Mouse (Mus musculus) forebrain, embryonic 15.5 days (tissue): ENCODE results near the gene Itsn1. TPM values are rescaled to one million over a fixed set of nuclear protein-coding genes. Genes with fewer than 3 reads are reported as not detected.

Experiments
- ATAC-seq: fragments of 200-750 bp; cut with Nextera tagmentation; replicated peaks from 2 replicates; pipeline ENCODE4 v1.8.0; 2017; ENCODE audit warnings: mild to moderate bottlenecking, moderate TSS enrichment, moderate library complexity
- H3K27ac ChIP-seq: fragments of 300-500 bp; sonication (generic); replicated peaks from 2 replicates; pipeline ENCODE4 v1.5.1; 2015; ENCODE audit warnings: mild to moderate bottlenecking, inconsistent platforms
- H3K27me3 ChIP-seq: fragments of 300-500 bp; sonication (generic); 2 replicates; pipeline ENCODE4 v1.6.1; 2015; ENCODE audit warnings: inconsistent platforms
- H3K36me3 ChIP-seq: fragments of 300-500 bp; sonication (generic); 2 replicates; pipeline ENCODE4 v1.6.1; 2015; ENCODE audit warnings: mild to moderate bottlenecking, inconsistent platforms
- H3K4me1 ChIP-seq: fragments of 300-500 bp; sonication (generic); 2 replicates; pipeline ENCODE4 v1.6.1; 2015; ENCODE audit warnings: inconsistent platforms
- H3K4me2 ChIP-seq: fragments of 300-500 bp; sonication (generic); replicated peaks from 2 replicates; pipeline ENCODE4 v1.6.1; 2015; ENCODE audit warnings: mild to moderate bottlenecking, inconsistent platforms
- H3K4me3 ChIP-seq: fragments of 300-500 bp; sonication (generic); 2 replicates; pipeline ENCODE4 v1.5.1; 2015; ENCODE audit warnings: mild to moderate bottlenecking, inconsistent platforms
- H3K9ac ChIP-seq: fragments of 300-500 bp; sonication (generic); replicated peaks from 2 replicates; pipeline ENCODE4 v1.6.1; 2015; ENCODE audit warnings: mild to moderate bottlenecking, inconsistent platforms
- H3K9me3 ChIP-seq: fragments of 300-500 bp; sonication (generic); 2 replicates; pipeline ENCODE4 v1.6.1; 2016; ENCODE audit warnings: inconsistent platforms
- WGBS: fragments of 180-500 bp; shearing (Covaris S2); methylation state at CpG from one replicate; pipeline ENCODE4 v1.1.7; 2015; ENCODE audit warnings: mixed read lengths; 5-methylcytosine and 5-hydroxymethylcytosine counted together
- polyA plus RNA-seq: library from polyadenylated mRNA; unstranded; fragments of >200 nt; fragmentation: Nextera tagmentation; extraction: Ambion mirVana; gene quantifications from 2 replicates; pipeline ENCODE4 v1.2.1, GENCODE M21; 2015

The Itsn1 gene
- polyA plus RNA-seq, 1 experiment from 2014 or later, result 86.7 TPM

DNA sequence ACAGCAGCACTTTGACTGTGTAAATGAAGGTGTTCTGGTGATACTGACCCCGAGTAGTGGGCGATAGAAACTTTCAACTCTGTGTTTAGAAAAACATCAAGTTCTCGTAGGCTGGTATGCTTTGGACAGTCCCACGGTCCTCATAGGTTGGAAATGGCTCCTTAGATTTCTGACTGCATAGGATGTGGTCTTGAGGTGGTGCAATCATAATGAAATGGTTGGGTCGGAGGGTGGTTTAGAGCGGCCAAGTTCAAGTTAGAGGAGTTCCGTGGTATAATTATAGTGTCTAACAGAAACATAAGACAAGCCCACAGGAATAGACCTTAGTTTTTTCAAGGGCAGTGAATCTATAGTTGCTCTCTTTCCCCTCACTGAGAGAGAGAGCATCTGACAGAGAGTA is 129.6 kb downstream of the Itsn1 start:
- no peaks in the 10 kb centered on the region for H3K9me3 ChIP-seq
- H3K27ac ChIP-seq, result no peak overlapping the region
- no peak for ATAC-seq
- WGBS, result 95% methylated on average over 7 of the region's 7 CpGs
- no peaks in the 10 kb centered on the region for H3K27me3 ChIP-seq
- H3K9ac ChIP-seq, result no peak overlapping the region
- peaks cover 8% of the 10 kb centered on the region; the same call in 1 of the 2 replicates for H3K4me1 ChIP-seq
- H3K4me3 ChIP-seq, result no peak overlapping the region
- H3K36me3 ChIP-seq, result peaks cover 41% of the 10 kb centered on the region
- no peak overlapping the region for H3K4me2 ChIP-seq

DNA sequence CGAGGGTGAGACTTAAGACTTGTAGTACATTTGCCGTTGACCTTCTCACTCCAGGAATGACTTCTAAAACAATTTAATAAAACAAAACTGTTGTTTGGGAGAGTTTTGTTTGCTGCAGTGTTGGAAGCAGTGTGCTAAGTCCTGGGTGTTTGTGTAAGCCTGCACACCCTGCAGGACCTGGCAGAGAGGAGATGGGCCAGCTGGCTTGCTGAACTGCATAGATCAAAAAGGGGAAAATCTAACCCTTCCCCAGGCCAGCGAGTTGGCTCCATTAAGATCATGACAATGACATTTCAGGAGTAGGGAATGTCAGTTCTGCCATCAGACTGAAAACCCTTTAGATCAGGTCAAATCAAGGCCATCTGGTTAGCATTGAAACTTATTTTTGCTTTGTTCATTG is 130.1 kb downstream of the Itsn1 start:
- Histone ChIP-seq H3K27ac (no peak overlapping the region), H3K4me1 (peaks cover 8% of the 10 kb centered on the region; the same call in 1 of the 2 replicates), H3K27me3 (no peaks in the 10 kb centered on the region), H3K9ac (no peak overlapping the region), H3K36me3 (peaks cover 41% of the 10 kb centered on the region), H3K4me3 (no peak overlapping the region), H3K4me2 (no peak overlapping the region), H3K9me3 (no peaks in the 10 kb centered on the region)
- WGBS, result 91% methylated on average over 3 of the region's 3 CpGs
- no peak for ATAC-seq

DNA sequence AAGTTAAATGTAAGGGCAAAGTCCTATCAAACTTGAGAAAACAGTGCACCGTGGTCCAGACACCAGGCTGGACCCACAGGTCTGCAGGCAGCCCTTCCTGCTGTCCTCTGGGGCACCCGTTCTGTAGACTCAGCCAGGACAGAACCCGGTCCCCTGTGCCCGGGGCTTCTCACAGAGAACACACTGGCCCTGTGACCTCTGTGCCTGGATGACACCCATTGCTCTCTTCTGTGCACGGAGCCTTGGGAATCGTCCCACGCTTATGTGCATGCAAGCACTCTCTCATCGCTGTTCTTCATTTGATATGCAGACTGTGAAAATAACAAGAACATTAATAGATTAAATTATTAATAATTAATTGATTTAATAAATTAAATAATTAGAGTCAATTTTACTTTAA is 130.9 kb downstream of the Itsn1 start:
- H3K27ac ChIP-seq, result peak overlapping the region; percentile 28; the same call in 1 of the 2 replicates
- H3K9me3 ChIP-seq, result no peaks in the 10 kb centered on the region
- ATAC-seq, result no peak
- WGBS, result 89% methylated on average over 8 of the region's 8 CpGs
- peaks cover 8% of the 10 kb centered on the region; the same call in 1 of the 2 replicates for H3K4me1 ChIP-seq
- peaks cover 41% of the 10 kb centered on the region for H3K36me3 ChIP-seq
- H3K9ac ChIP-seq, result no peak overlapping the region
- H3K4me3 ChIP-seq, result no peak overlapping the region
- no peak overlapping the region for H3K4me2 ChIP-seq
- H3K27me3 ChIP-seq, result no peaks in the 10 kb centered on the region

DNA sequence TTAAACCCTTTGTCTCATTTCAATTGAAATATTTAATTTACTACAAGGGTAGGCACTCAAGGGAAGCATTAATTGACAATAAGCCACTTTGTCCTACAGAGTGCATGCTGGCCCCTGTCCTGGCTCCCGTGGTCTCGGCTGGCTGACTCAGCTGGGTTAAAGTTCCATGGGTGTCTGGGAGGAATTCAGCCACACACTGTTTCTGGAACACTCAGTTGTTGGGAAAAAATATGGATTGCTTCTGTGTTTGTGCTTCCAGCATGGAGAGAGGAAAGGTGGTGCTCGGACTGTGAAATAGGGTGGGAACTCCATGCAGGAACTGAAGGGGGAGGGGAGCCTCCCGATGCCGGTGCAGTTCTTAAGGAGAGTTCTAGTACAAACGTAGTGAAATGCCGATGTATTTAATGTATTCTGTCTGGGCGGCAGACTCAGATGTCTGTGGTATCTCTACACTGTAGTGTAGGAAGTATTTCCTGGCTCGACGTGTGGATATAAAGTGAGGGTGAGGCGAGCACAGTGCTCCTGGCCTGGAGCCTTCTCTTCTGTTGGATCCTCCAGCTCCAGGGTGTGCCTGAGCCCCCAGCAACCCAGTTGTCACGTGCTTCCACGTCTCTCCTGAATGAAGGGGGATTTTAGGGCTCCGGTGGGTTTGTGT is 131.5 kb downstream of the Itsn1 start:
- Histone ChIP-seq H3K9ac (no peak overlapping the region), H3K27ac (peak overlapping the region; percentile 57), H3K4me3 (no peak overlapping the region), H3K9me3 (no peaks in the 10 kb centered on the region), H3K4me2 (no peak overlapping the region), H3K27me3 (no peaks in the 10 kb centered on the region), H3K4me1 (peaks cover 8% of the 10 kb centered on the region; the same call in 1 of the 2 replicates), H3K36me3 (peaks cover 43% of the 10 kb centered on the region)
- WGBS, result 71% methylated on average over 14 of the region's 14 CpGs
- no peak for ATAC-seq

DNA sequence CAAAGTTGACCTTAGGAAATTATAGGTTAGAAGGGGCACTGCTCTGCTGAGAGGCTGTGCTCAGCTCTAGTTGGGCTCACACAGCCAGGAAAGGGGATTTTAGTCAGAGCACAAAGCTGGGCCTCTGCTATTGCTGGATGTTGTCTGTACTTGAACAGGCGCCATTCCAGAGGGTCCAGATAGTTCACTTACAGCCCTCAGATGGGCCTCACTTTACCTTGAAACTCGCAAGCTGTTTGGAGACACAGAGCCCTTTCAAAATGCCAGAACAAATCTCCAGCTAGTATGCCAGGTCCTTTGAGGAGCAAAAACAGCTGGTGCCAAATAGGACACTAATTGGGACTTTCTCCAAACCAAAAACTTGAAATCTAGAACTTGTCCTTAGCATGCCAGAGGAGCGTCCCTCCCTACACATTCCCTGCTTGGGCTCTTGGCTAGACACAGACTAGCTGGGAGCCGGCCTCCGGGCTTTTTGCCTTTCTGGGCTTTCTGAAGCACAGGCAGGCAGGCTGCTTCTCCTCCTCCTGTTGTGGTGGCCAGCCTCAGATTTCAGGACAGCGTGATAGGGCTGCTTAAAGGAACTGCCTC is 132.8 kb downstream of the Itsn1 start:
- no peak overlapping the region for H3K4me2 ChIP-seq
- no peak overlapping the region for H3K9ac ChIP-seq
- no peaks in the 10 kb centered on the region for H3K9me3 ChIP-seq
- 82% methylated on average over 6 of the region's 6 CpGs for WGBS
- peak overlapping the region; percentile 31; the same call in 1 of the 2 replicates for H3K27ac ChIP-seq
- H3K36me3 ChIP-seq, result peaks cover 44% of the 10 kb centered on the region
- no peaks in the 10 kb centered on the region for H3K27me3 ChIP-seq
- peaks cover 8% of the 10 kb centered on the region; the same call in 1 of the 2 replicates for H3K4me1 ChIP-seq
- H3K4me3 ChIP-seq, result no peak overlapping the region
- no peak for ATAC-seq

DNA sequence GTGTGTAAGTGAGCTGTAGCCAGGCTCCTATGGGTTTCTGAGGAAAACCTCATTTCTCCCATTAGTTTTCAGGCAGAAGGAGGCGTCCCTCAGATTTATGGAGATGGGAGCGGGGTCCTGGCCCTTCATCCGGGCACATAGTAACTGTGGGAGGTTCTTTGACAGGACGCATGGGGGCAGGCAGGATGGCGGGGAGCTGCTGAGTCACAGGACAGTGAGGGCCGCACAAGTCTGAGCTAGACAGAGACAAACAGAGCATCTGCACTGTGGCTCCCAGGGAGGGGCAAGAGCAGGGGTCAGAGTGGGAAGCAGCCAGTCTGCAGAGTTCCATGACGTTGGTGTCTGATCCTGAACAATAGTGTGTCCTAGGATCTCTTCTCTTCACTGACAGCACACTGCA is 133.8 kb downstream of the Itsn1 start:
- H3K9me3 ChIP-seq, result no peaks in the 10 kb centered on the region
- H3K36me3 ChIP-seq, result peaks cover 35% of the 10 kb centered on the region
- no peak overlapping the region for H3K4me3 ChIP-seq
- ATAC-seq, result no peak
- H3K4me2 ChIP-seq, result no peak overlapping the region
- H3K4me1 ChIP-seq, result peaks cover 8% of the 10 kb centered on the region; the same call in 1 of the 2 replicates
- H3K27ac ChIP-seq, result no peak overlapping the region
- no peak overlapping the region for H3K9ac ChIP-seq
- H3K27me3 ChIP-seq, result no peaks in the 10 kb centered on the region
- WGBS, result 90% methylated on average over 7 of the region's 7 CpGs

DNA sequence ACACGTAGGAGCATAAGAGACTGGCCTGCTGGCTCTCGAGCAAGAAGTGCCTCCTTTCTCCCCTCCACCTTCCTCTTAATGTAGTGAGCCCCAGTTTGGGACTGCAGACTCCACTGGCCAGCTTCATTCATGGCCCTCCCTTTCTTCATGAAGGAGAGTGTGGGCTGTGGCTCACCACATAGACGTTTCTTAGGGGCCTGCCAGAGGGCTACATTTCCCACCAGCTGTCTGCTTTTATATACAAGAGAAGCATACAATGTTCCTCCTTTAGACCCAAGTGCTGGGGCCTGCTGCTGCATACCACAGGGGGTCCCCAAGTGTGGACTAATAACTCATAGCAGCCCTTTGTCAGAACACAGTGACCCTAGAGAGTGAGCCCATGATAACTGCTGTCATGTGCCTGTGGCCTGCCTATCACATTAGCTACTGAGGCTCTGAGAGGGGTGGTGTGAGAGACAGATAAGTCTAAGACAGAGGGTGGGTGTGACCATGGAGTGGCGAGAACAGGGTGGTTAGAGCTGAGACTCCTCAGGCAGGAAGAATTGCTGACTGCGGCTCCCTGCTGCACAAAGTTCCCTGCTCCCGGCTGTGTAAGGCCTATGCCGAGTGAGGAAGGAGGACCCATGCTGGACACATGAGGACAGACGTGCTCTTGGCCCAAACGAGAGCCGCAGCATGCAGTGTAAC is 135.7 kb downstream of the Itsn1 start:
- H3K4me2 ChIP-seq, result no peak overlapping the region
- H3K9me3 ChIP-seq, result no peaks in the 10 kb centered on the region
- H3K27ac ChIP-seq, result no peak overlapping the region
- H3K4me1 ChIP-seq, result peaks cover 8% of the 10 kb centered on the region; the same call in 1 of the 2 replicates
- ATAC-seq, result no peak
- peaks cover 47% of the 10 kb centered on the region for H3K36me3 ChIP-seq
- no peak overlapping the region for H3K4me3 ChIP-seq
- H3K27me3 ChIP-seq, result no peaks in the 10 kb centered on the region
- no peak overlapping the region for H3K9ac ChIP-seq
- 78% methylated on average over 10 of the region's 10 CpGs for WGBS

DNA sequence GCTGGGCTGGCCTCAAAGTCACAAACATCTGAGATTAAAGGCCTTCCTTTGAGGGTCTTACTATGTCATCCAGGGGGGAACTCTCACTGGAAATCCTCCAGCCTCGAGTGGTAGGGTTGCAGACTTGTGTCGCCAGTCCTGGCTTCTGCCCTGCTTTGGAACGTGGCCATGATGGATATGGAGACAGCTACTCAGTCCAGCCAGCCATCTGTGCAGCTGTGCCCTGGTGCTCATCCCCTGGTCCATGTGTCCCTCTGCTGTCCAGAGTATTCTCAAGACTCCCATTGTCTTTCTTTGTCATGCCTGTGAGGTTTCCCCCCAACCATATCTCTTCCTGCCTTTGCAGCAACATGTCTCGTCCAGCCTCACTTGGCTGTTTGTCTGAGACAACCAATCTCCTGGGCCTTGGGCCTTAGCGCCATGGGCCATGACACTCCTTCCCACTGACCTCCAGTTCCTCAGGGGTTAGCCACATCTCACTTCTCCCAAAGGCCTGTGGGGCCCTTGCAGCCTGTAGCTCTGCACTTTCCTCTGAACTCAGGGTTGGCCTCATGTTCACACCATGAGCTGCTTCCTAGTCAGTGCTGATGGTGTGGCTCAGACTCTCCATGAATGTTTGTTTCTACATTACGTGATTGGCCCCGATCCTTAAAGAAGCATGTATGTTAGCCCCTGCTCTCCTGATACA is 136.6 kb downstream of the Itsn1 start:
- 0 out of 2 replicates have a peak overlapping the region, but pooled peaks have one; percentile 8 for H3K27ac ChIP-seq
- peaks cover 56% of the 10 kb centered on the region for H3K36me3 ChIP-seq
- H3K27me3 ChIP-seq, result no peaks in the 10 kb centered on the region
- no peak overlapping the region for H3K9ac ChIP-seq
- H3K9me3 ChIP-seq, result no peaks in the 10 kb centered on the region
- WGBS, result 85% methylated on average over 7 of the region's 7 CpGs
- no peak for ATAC-seq
- H3K4me1 ChIP-seq, result peaks cover 2% of the 10 kb centered on the region; the same call in 1 of the 2 replicates
- H3K4me3 ChIP-seq, result no peak overlapping the region
- H3K4me2 ChIP-seq, result no peak overlapping the region

DNA sequence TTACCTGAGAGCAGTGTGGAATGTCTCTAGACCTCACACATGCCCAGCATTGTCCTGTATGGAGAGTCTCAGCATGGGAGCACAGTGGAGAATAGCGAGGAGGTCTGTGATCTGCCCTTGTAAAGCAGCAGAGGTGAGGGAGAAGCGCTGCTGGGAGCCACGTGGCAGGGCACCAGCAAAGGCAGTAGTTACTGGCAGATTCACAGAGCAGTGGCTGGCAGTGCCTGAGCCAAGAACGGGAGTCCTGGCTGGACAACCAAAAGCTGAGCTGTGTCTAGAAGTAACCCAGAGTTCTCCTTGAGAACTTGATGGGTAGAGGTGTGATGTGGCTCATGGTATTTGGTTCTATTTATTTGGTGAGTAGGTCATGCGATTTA is 137.2 kb downstream of the Itsn1 start:
- no peak for ATAC-seq
- WGBS, result 79% methylated on average over 5 of the region's 5 CpGs
- Histone ChIP-seq H3K9me3 (no peaks in the 10 kb centered on the region), H3K27ac (0 out of 2 replicates have a peak overlapping the region, but pooled peaks have one; percentile 8), H3K9ac (no peak overlapping the region), H3K36me3 (peaks cover 61% of the 10 kb centered on the region), H3K4me3 (no peak overlapping the region), H3K27me3 (no peaks in the 10 kb centered on the region), H3K4me2 (no peak overlapping the region), H3K4me1 (no peaks in the 10 kb centered on the region)

DNA sequence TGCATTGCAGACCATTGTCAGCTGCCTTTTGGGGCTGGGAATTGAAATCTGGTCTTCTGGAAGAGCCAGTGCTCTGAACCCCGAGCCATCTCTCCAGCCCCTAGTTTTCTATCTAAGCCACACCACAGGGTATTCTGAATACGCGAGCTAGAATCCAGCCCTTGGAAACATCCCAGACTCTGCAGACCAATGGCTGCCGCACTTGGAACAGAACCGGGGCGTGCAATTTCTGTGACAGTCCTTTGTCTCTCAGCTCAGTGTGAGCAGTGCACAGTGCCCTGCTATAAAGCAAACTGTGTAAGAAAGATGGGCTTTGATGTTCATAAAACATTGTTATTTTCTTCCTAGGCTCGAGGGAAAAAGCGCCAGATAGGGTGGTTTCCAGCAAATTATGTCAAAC is 138.6 kb downstream of the Itsn1 start:
- Histone ChIP-seq H3K9ac (no peak overlapping the region), H3K36me3 (peaks cover 69% of the 10 kb centered on the region), H3K27me3 (no peaks in the 10 kb centered on the region), H3K4me2 (no peak overlapping the region), H3K4me3 (no peak overlapping the region), H3K27ac (peak overlapping the region; percentile 70), H3K4me1 (no peaks in the 10 kb centered on the region), H3K9me3 (no peaks in the 10 kb centered on the region)
- WGBS, result 67% methylated on average over 8 of the region's 8 CpGs
- peak; percentile 68; the same call in 1 of the 2 replicates for ATAC-seq

DNA sequence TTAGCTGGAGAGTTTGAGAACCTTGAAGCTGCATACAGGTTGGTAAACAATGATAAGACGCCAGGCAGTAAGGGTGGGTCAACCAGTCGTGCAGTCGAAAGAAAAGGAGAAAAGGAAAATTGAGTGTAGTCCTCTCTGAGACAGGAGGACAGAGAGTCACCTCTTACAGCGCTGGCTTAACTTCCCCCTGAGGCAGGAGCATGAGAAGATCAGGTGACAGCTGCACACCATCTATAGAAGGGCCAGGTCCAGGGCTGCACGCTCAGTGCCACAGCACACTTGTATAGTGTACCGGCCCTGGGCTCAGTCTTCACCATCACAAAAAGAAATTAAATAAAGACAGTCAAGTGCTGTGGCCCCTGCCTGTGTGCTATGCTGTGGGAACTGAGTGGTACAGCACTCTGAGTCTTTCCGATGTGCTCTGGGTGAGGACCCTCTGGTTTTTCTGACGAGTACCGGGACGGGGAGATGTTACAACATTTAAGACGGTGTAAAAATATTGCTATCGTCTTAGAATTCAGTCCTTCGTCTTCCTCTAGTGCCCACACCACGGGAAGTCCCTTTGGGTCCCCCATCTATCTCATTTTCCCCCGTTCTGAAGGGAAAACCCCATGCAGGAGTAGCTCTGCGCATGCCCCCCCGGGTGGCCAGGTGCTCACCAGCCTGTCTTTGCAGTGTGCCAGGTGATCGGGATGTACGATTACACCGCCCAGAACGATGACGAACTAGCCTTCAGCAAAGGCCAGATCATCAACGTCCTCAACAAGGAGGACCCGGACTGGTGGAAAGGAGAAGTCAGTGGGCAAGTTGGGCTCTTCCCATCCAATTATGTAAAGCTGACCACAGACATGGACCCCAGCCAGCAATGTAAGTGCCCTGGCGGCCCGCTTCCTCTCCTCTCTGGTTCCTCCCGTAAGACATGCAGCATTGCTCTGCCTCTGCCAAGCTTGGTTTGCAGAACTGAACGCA is 140.1 kb downstream of the Itsn1 start:
- Histone ChIP-seq H3K9ac (no peak overlapping the region), H3K27me3 (no peaks in the 10 kb centered on the region), H3K9me3 (no peaks in the 10 kb centered on the region), H3K36me3 (peaks cover 58% of the 10 kb centered on the region), H3K4me3 (no peak overlapping the region), H3K4me1 (no peaks in the 10 kb centered on the region), H3K27ac (peak overlapping the region; percentile 70), H3K4me2 (no peak overlapping the region)
- WGBS, result 92% methylated on average over 28 of the region's 28 CpGs
- ATAC-seq, result no peak
